Mouse (Mus musculus): ENCODE results near the gene Rapsn.

DNA sequence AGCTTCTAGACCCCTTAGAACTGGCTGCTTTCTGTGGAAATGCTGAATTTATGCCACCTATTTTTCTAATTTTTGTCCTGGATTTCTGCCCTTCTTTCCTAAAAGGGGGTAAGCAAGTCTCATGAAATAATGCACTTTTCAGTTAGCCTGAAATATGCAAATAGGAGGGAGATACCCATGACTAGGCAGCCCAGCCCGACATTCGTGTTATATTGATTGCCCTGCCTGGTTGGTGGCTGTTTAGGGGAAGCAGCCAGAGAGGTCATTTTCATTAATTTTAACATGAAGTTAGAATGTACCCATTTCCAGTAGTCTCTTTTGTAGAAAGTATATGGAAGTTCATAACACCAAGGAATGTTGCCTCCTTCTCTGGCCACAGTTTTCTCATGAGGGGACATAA lies 21.5 kb upstream of the Rapsn start:
- TF ChIP-seq CTCF (IDR thresholded peaks at IDR 0.05; ENCODE audit: low read depth, low read length): no peak
- no peak for TF ChIP-seq POLR2A (IDR thresholded peaks at IDR 0.05; ENCODE audit: insufficient read depth, low read length)
